Mouse (Mus musculus): ENCODE measurements around the gene Dusp19. TPM values are rescaled to one million over a fixed set of nuclear protein-coding genes. Genes with fewer than 3 reads are reported as not detected.

The Dusp19 gene
- polyA plus RNA-seq, 1 experiment, result 3.7 TPM

- no peak for TF ChIP-seq CTCF (IDR thresholded peaks at IDR 0.05; ENCODE audit: control insufficient read depth, insufficient read depth, low read length)
- TF ChIP-seq POLR2A (IDR thresholded peaks at IDR 0.05; ENCODE audit: borderline replicate concordance, control insufficient read depth, low read depth, low read length), result no peak
- Histone ChIP-seq H3K4me3 (replicated peaks; ENCODE audit: control insufficient read depth, low read depth, low read length) (no peak overlapping the region), H3K27ac (ENCODE audit: control insufficient read depth, insufficient read depth, low read depth, low read length, poor library complexity) (no peak overlapping the region), H3K4me1 (ENCODE audit: control insufficient read depth, insufficient read depth, low read length) (no peaks in the 10 kb centered on the region)
Observed at GRCm38 (mm10) chr2:80661414-80661813, 44.6 kb downstream of the Dusp19 start.

GRCm38 (mm10) chr2:80662682-80663081, 45.8 kb downstream of the Dusp19 start:
- WGBS, result 94% methylated on average over 2 of the region's 2 CpGs
- no peaks in the 10 kb centered on the region for H3K4me1 ChIP-seq (ENCODE audit: control insufficient read depth, insufficient read depth, low read length)
- no peak overlapping the region for H3K27ac ChIP-seq (ENCODE audit: control insufficient read depth, insufficient read depth, low read depth, low read length, poor library complexity)
- TF ChIP-seq CTCF (IDR thresholded peaks at IDR 0.05; ENCODE audit: control insufficient read depth, insufficient read depth, low read length) (no peak), POLR2A (IDR thresholded peaks at IDR 0.05; ENCODE audit: borderline replicate concordance, control insufficient read depth, low read depth, low read length) (no peak)
- no peak overlapping the region for H3K4me3 ChIP-seq (replicated peaks; ENCODE audit: control insufficient read depth, low read depth, low read length)

GRCm38 (mm10) chr2:80667396-80667964, 50.6 kb downstream of the Dusp19 start:
- H3K4me1 ChIP-seq (ENCODE audit: control insufficient read depth, insufficient read depth, low read length), result no peaks in the 10 kb centered on the region
- 92% methylated on average over 5 of the region's 5 CpGs for WGBS
- TF ChIP-seq CTCF (IDR thresholded peaks at IDR 0.05; ENCODE audit: control insufficient read depth, insufficient read depth, low read length), result no peak
- TF ChIP-seq POLR2A (IDR thresholded peaks at IDR 0.05; ENCODE audit: borderline replicate concordance, control insufficient read depth, low read depth, low read length), result no peak
- no peak overlapping the region for H3K27ac ChIP-seq (ENCODE audit: control insufficient read depth, insufficient read depth, low read depth, low read length, poor library complexity)
- no peak overlapping the region for H3K4me3 ChIP-seq (replicated peaks; ENCODE audit: control insufficient read depth, low read depth, low read length)

GRCm38 (mm10) chr2:80669868-80670666, 53.2 kb downstream of the Dusp19 start:
- no peak for TF ChIP-seq CTCF (IDR thresholded peaks at IDR 0.05; ENCODE audit: control insufficient read depth, insufficient read depth, low read length)
- TF ChIP-seq POLR2A (IDR thresholded peaks at IDR 0.05; ENCODE audit: borderline replicate concordance, control insufficient read depth, low read depth, low read length), result no peak
- Histone ChIP-seq H3K4me1 (ENCODE audit: control insufficient read depth, insufficient read depth, low read length) (no peaks in the 10 kb centered on the region), H3K27ac (ENCODE audit: control insufficient read depth, insufficient read depth, low read depth, low read length, poor library complexity) (no peak overlapping the region), H3K4me3 (replicated peaks; ENCODE audit: control insufficient read depth, low read depth, low read length) (no peak overlapping the region)
- 79% methylated on average over 11 of the region's 11 CpGs for WGBS

GRCm38 (mm10) chr2:80678803-80679202, 62.0 kb downstream of the Dusp19 start:
- no peak overlapping the region for H3K27ac ChIP-seq (ENCODE audit: control insufficient read depth, insufficient read depth, low read depth, low read length, poor library complexity)
- no peak for TF ChIP-seq POLR2A (IDR thresholded peaks at IDR 0.05; ENCODE audit: borderline replicate concordance, control insufficient read depth, low read depth, low read length)
- TF ChIP-seq CTCF (IDR thresholded peaks at IDR 0.05; ENCODE audit: control insufficient read depth, insufficient read depth, low read length), result no peak
- H3K4me1 ChIP-seq (ENCODE audit: control insufficient read depth, insufficient read depth, low read length), result no peaks in the 10 kb centered on the region; the same call in 1 of the 2 replicates
- 84% methylated on average over 8 of the region's 8 CpGs for WGBS
- no peak overlapping the region for H3K4me3 ChIP-seq (replicated peaks; ENCODE audit: control insufficient read depth, low read depth, low read length)

Other genes with a start within 250 kb of the Dusp19 start
- gene Frzb, start 169.4 kb upstream of the Dusp19 start, polyA plus RNA-seq (2011; ENCODE audit: insufficient read depth, insufficient read length, low replicate concordance, missing spikeins), result 0.62 TPM in 1 of 2 replicates, not detected in the other
- gene Nckap1, start 35.7 kb upstream of the Dusp19 start, polyA plus RNA-seq (2011; ENCODE audit: insufficient read depth, insufficient read length, low replicate concordance, missing spikeins), result 10.6 and 13.3 TPM in 2 replicates
- 8.6 and 16.8 TPM in 2 replicates for gene Nup35, start 191 bp downstream of the Dusp19 start, polyA plus RNA-seq (2011; ENCODE audit: insufficient read depth, insufficient read length, low replicate concordance, missing spikeins)

Measured in bone marrow, adult 2 months (tissue).